Mouse (Mus musculus) embryonic facial prominence, embryonic 15.5 days (tissue): Measurements from ENCODE around the gene Mtus2. TPM values are rescaled to one million over a fixed set of nuclear protein-coding genes. Genes with fewer than 3 reads are reported as not detected.
A peak's percentile ranks its signal among the peaks of the same experiment; 100 is the strongest.

Experiments
- ATAC-seq: fragments of 200-750 bp; cut with Nextera tagmentation; 2 replicates; pipeline ENCODE4 v1.8.0; 2017; ENCODE audit warnings: low read depth, moderate TSS enrichment; ENCODE audit not compliant: insufficient number of reproducible peaks, low FRiP score, low TSS enrichment
- H3K27ac ChIP-seq: fragments of 300-500 bp; sonication (generic); replicated peaks from 2 replicates; pipeline ENCODE4 v1.5.1; 2015; ENCODE audit warnings: mild to moderate bottlenecking, inconsistent platforms
- H3K27me3 ChIP-seq: fragments of 300-500 bp; sonication (generic); 2 replicates; pipeline ENCODE4 v1.6.1; 2015; ENCODE audit warnings: inconsistent platforms
- H3K36me3 ChIP-seq: fragments of 300-500 bp; sonication (generic); 2 replicates; pipeline ENCODE4 v1.6.1; 2015; ENCODE audit warnings: mild to moderate bottlenecking, inconsistent platforms
- H3K4me1 ChIP-seq: fragments of 300-500 bp; sonication (generic); 2 replicates; pipeline ENCODE4 v1.6.1; 2015; ENCODE audit warnings: inconsistent platforms
- H3K4me2 ChIP-seq: fragments of 300-500 bp; sonication (generic); replicated peaks from 2 replicates; pipeline ENCODE4 v1.6.1; 2015; ENCODE audit warnings: mild to moderate bottlenecking, inconsistent platforms
- H3K4me3 ChIP-seq: fragments of 300-500 bp; sonication (generic); replicated peaks from 2 replicates; pipeline ENCODE4 v1.5.1; 2015; ENCODE audit warnings: mild to moderate bottlenecking, inconsistent platforms
- H3K9ac ChIP-seq: fragments of 300-500 bp; sonication (generic); 2 replicates; pipeline ENCODE4 v1.6.1; 2015; ENCODE audit warnings: inconsistent platforms
- H3K9me3 ChIP-seq: fragments of 300-500 bp; sonication (generic); replicated peaks from 2 replicates; pipeline ENCODE4 v1.6.1; 2016; ENCODE audit warnings: inconsistent platforms
- WGBS: fragments of 180-500 bp; shearing (Covaris S2); methylation state at CpG from one replicate; pipeline ENCODE4 v1.1.7; 2015; 5-methylcytosine and 5-hydroxymethylcytosine counted together
- polyA plus RNA-seq: library from polyadenylated mRNA; unstranded; fragments of >200 nt; fragmentation: Nextera tagmentation; extraction: Ambion mirVana; gene quantifications from 2 replicates; pipeline ENCODE4 v1.2.1, GENCODE M21; 2015

Mtus2 gene
- polyA plus RNA-seq, 1 experiment from 2014 or later = 4.5 TPM

GRCm38 (mm10) chr5:147959088-147959487 lies 2.0 kb downstream of the Mtus2 start:
- no peak for ATAC-seq
- Histone ChIP-seq H3K27me3 (peaks cover 35% of the 10 kb centered on the region), H3K9me3 (no peaks in the 10 kb centered on the region), H3K4me1 (peaks cover 22% of the 10 kb centered on the region), H3K27ac (no peak overlapping the region), H3K4me3 (no peak overlapping the region), H3K4me2 (no peak overlapping the region), H3K9ac (no peak overlapping the region), H3K36me3 (no peaks in the 10 kb centered on the region)
- WGBS = 27% methylated on average over 5 of the region's 5 CpGs

GRCm38 (mm10) chr5:147960793-147961192 lies 3.7 kb downstream of the Mtus2 start:
- Histone ChIP-seq H3K4me1 (peaks cover 22% of the 10 kb centered on the region), H3K4me2 (no peak overlapping the region), H3K27me3 (peaks cover 26% of the 10 kb centered on the region), H3K27ac (no peak overlapping the region), H3K9ac (no peak overlapping the region), H3K4me3 (no peak overlapping the region), H3K36me3 (no peaks in the 10 kb centered on the region), H3K9me3 (no peaks in the 10 kb centered on the region)
- no peak for ATAC-seq
- WGBS = 85% methylated on average over 1 of the region's 1 CpGs

GRCm38 (mm10) chr5:147963820-147964580 lies 6.9 kb downstream of the Mtus2 start:
- no peak overlapping the region for H3K27ac ChIP-seq
- H3K4me2 ChIP-seq = no peak overlapping the region
- ATAC-seq = no peak
- H3K36me3 ChIP-seq = no peaks in the 10 kb centered on the region
- no peaks in the 10 kb centered on the region for H3K27me3 ChIP-seq
- H3K4me1 ChIP-seq = no peaks in the 10 kb centered on the region
- WGBS = 68% methylated on average over 13 of the region's 13 CpGs
- no peaks in the 10 kb centered on the region for H3K9me3 ChIP-seq
- no peak overlapping the region for H3K4me3 ChIP-seq
- H3K9ac ChIP-seq = no peak overlapping the region

DNA sequence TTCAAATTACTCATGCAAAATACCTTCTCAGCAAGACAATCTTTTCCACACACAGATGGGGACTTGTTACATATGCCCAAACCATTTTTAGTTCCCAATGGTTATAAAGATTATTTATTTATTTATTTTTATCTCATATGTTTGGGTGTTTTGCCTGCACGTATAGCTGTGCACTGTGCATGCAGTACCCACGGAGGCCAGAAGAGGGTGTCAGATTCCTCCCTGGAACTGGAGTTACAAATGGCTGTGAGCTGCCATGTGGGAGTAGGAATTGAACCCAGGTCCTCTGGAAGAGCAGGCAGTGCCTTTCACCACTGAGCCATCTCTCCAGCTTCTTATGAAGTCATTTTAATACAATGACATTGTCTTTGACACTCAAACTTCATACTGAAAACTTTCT lies 7.7 kb downstream of the Mtus2 start:
- H3K9ac ChIP-seq = no peak overlapping the region
- no peak overlapping the region for H3K4me2 ChIP-seq
- H3K4me3 ChIP-seq = no peak overlapping the region
- 44% methylated on average over 2 of the region's 2 CpGs for WGBS
- H3K4me1 ChIP-seq = no peaks in the 10 kb centered on the region
- H3K36me3 ChIP-seq = no peaks in the 10 kb centered on the region
- ATAC-seq = no peak
- no peaks in the 10 kb centered on the region for H3K9me3 ChIP-seq
- H3K27ac ChIP-seq = no peak overlapping the region
- H3K27me3 ChIP-seq = no peaks in the 10 kb centered on the region

GRCm38 (mm10) chr5:147966646-147967045 lies 9.5 kb downstream of the Mtus2 start:
- H3K9ac ChIP-seq = no peak overlapping the region
- WGBS = 80% methylated on average over 7 of the region's 7 CpGs
- ATAC-seq = no peak
- no peak overlapping the region for H3K27ac ChIP-seq
- H3K36me3 ChIP-seq = no peaks in the 10 kb centered on the region
- H3K4me2 ChIP-seq = no peak overlapping the region
- H3K9me3 ChIP-seq = no peaks in the 10 kb centered on the region
- H3K4me1 ChIP-seq = no peaks in the 10 kb centered on the region
- no peaks in the 10 kb centered on the region for H3K27me3 ChIP-seq
- H3K4me3 ChIP-seq = no peak overlapping the region

- no peak overlapping the region for H3K4me2 ChIP-seq
- H3K9ac ChIP-seq = no peak overlapping the region
- H3K4me3 ChIP-seq = no peak overlapping the region
- H3K27me3 ChIP-seq = no peaks in the 10 kb centered on the region
- no peaks in the 10 kb centered on the region for H3K36me3 ChIP-seq
- H3K4me1 ChIP-seq = no peaks in the 10 kb centered on the region
- H3K9me3 ChIP-seq = no peaks in the 10 kb centered on the region
- H3K27ac ChIP-seq = no peak overlapping the region
- WGBS = 67% methylated on average over 5 of the region's 5 CpGs
- no peak for ATAC-seq
Measured at GRCm38 (mm10) chr5:147969566-147969965, 12.4 kb downstream of the Mtus2 start.

- Histone ChIP-seq H3K36me3 (no peaks in the 10 kb centered on the region), H3K9ac (no peak overlapping the region), H3K27me3 (no peaks in the 10 kb centered on the region), H3K4me1 (no peaks in the 10 kb centered on the region), H3K27ac (no peak overlapping the region), H3K9me3 (no peaks in the 10 kb centered on the region), H3K4me3 (no peak overlapping the region), H3K4me2 (no peak overlapping the region)
- 58% methylated on average over 13 of the region's 13 CpGs for WGBS
- ATAC-seq = no peak
Measured at GRCm38 (mm10) chr5:147976001-147976400, 18.9 kb downstream of the Mtus2 start.

- no peaks in the 10 kb centered on the region for H3K36me3 ChIP-seq
- WGBS = 88% methylated on average over 13 of the region's 13 CpGs
- no peak overlapping the region for H3K4me2 ChIP-seq
- no peak overlapping the region for H3K4me3 ChIP-seq
- H3K27ac ChIP-seq = no peak overlapping the region
- no peaks in the 10 kb centered on the region for H3K4me1 ChIP-seq
- no peak for ATAC-seq
- no peak overlapping the region for H3K9ac ChIP-seq
- no peaks in the 10 kb centered on the region for H3K9me3 ChIP-seq
- H3K27me3 ChIP-seq = no peaks in the 10 kb centered on the region
Measured at GRCm38 (mm10) chr5:147980606-147981005, 23.5 kb downstream of the Mtus2 start.

GRCm38 (mm10) chr5:147990289-147990688 lies 33.2 kb downstream of the Mtus2 start:
- Histone ChIP-seq H3K4me1 (peaks cover 4% of the 10 kb centered on the region), H3K4me2 (no peak overlapping the region), H3K27ac (no peak overlapping the region), H3K27me3 (no peaks in the 10 kb centered on the region), H3K4me3 (no peak overlapping the region), H3K9me3 (no peaks in the 10 kb centered on the region), H3K36me3 (no peaks in the 10 kb centered on the region), H3K9ac (no peak overlapping the region)
- ATAC-seq = no peak
- 73% methylated on average over 4 of the region's 4 CpGs for WGBS

GRCm38 (mm10) chr5:147990775-147991174 lies 33.7 kb downstream of the Mtus2 start:
- no peak overlapping the region for H3K4me2 ChIP-seq
- no peak for ATAC-seq
- no peaks in the 10 kb centered on the region for H3K27me3 ChIP-seq
- H3K9ac ChIP-seq = no peak overlapping the region
- no peak overlapping the region for H3K27ac ChIP-seq
- no peak overlapping the region for H3K4me3 ChIP-seq
- H3K9me3 ChIP-seq = no peaks in the 10 kb centered on the region
- peaks cover 4% of the 10 kb centered on the region for H3K4me1 ChIP-seq
- WGBS = 70% methylated on average over 10 of the region's 10 CpGs
- H3K36me3 ChIP-seq = no peaks in the 10 kb centered on the region

DNA sequence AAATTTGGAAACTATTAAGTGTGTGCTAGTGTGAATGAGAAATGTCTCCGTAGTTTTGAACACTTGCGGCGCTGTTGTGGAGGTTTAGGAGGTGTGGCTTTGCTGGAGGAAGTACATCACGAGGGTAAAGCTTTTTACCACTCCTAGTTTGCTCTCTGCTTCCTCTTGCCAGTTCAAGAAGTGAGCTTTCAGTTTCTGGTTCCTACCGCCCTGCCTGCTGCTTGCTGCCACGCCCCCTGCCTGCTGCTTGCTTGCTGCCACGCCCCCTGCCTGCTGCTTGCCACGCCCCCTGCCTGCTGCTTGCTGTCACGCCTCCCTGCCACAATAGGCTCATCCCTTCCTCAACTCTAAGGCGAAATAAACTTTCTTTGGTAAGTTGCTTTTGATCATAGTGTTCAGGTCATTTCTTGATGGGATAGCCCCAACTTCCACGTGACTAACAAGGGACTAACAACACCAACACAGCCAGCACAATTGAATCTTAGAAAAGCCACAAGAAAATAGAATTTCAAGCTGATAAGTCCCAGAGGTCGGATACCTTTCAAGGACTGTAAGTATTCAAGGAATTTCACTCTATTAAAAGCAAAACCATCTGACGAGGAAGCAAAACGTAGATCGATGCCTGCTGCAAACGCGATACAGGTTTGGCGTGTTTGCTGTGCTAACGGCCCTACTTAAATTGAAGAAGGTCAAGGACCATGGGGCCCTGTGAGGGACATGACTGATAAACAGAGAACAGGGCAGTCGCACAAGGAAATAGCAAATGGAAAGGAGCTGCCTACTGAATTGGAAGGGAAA lies 35.7 kb downstream of the Mtus2 start:
- Histone ChIP-seq H3K9ac (no peak overlapping the region), H3K4me3 (peak overlapping the region; percentile 27), H3K27ac (no peak overlapping the region), H3K36me3 (no peaks in the 10 kb centered on the region), H3K27me3 (no peaks in the 10 kb centered on the region), H3K4me1 (peaks cover 4% of the 10 kb centered on the region), H3K4me2 (peak overlapping the region; percentile 34), H3K9me3 (no peaks in the 10 kb centered on the region)
- WGBS = 8% methylated on average over 20 of the region's 20 CpGs
- peak; percentile 70 for ATAC-seq
